Mouse (Mus musculus): ENCODE data around the gene Tmc3.

DNA sequence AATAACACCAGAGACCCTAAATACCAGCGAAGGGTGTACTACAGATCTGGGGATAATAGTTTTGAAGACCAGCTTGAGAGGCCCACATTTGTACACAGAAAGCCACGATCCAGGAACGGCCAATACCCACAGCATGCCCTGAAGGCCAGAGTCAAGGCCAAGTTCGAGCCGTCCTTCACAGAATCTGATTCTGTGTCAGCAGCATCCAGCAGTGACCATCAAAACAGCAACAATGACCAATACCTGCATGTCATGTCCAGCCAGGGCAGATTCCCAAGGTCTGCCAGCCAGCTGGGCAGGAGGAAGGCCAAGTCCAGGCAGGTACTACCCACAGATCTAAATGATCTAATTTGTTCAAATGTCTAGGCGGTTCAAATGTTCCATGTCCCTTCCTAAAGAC lies 37.9 kb downstream of the Tmc3 start:
- no peak for TF ChIP-seq POLR2A (IDR thresholded peaks at IDR 0.05; ENCODE audit: low read depth, low read length)
- TF ChIP-seq CTCF (IDR thresholded peaks at IDR 0.05; ENCODE audit: borderline replicate concordance, insufficient read depth, low read length), result no peak
